Mouse (Mus musculus) hindlimb bud, embryonic 11.5 days (tissue): ENCODE results near the gene Fam161a.
A peak's percentile ranks its signal among the peaks of the same experiment; 100 is the strongest.
"Not testable (repeated sequence)": the region's sequence is repeated elsewhere in the genome, so short reads cannot be mapped to it uniquely, and the experiment has no call there.

Experiments used
- DNase-seq: peaks from one replicate; pipeline ENCODE4 v3.0.0-alpha.2; 2012; ENCODE audit warnings: low read depth, low spot score; ENCODE audit errors: extremely low spot score

Fam161a gene

GRCm38 (mm10) chr11:23047663-23048582, 40.6 kb downstream of the Fam161a start:
- DNase-seq: no peak

GRCm38 (mm10) chr11:23049642-23050041, 42.3 kb downstream of the Fam161a start:
- DNase-seq: no peak

- no peak for DNase-seq
Observed at GRCm38 (mm10) chr11:23052353-23052752, 45.0 kb downstream of the Fam161a start.

GRCm38 (mm10) chr11:23063153-23063552, 55.8 kb downstream of the Fam161a start:
- no peak for DNase-seq

GRCm38 (mm10) chr11:23063857-23064256, 56.5 kb downstream of the Fam161a start:
- no peak for DNase-seq

- DNase-seq: not testable (repeated sequence)
Observed at GRCm38 (mm10) chr11:23064276-23064675, 56.9 kb downstream of the Fam161a start.

GRCm38 (mm10) chr11:23065167-23065668, 57.9 kb downstream of the Fam161a start:
- DNase-seq: no peak

- peak; percentile 61 for DNase-seq
Observed at GRCm38 (mm10) chr11:23067395-23068136, 60.2 kb downstream of the Fam161a start.

GRCm38 (mm10) chr11:23068201-23068600, 60.9 kb downstream of the Fam161a start:
- DNase-seq: no peak

- DNase-seq: not testable (repeated sequence)
Observed at GRCm38 (mm10) chr11:23068986-23069385, 61.7 kb downstream of the Fam161a start.

GRCm38 (mm10) chr11:23074841-23075240, 67.5 kb downstream of the Fam161a start:
- no peak for DNase-seq

GRCm38 (mm10) chr11:23078541-23078940, 71.2 kb downstream of the Fam161a start:
- DNase-seq: no peak
